Mouse (Mus musculus) ES-E14 (cell line): ENCODE measurements around the gene Magi3. TPM values are rescaled to one million over a fixed set of nuclear protein-coding genes. Genes with fewer than 3 reads are reported as not detected.

Experiments used
- DNase-seq: peaks from one replicate; pipeline ENCODE4 v3.0.0-alpha.2; 2013; ENCODE audit warnings: low read depth, low spot score
- H3K27ac ChIP-seq: 2 replicates; pipeline ENCODE4 v1.5.1; 2012; ENCODE audit warnings: low read depth, mild to moderate bottlenecking, low read length, moderate library complexity, mixed read lengths; ENCODE audit not compliant: poor library complexity, insufficient read depth, severe bottlenecking
- H3K36me3 ChIP-seq: 2 replicates; pipeline ENCODE4 v1.6.1; 2012; ENCODE audit warnings: mild to moderate bottlenecking, low read length, moderate library complexity, mixed read lengths; ENCODE audit not compliant: control insufficient read depth, poor library complexity, insufficient read depth, severe bottlenecking
- H3K4me1 ChIP-seq, 2 experiments: fragments of 150-350 bp in 1 of 2; sonication (generic) in 1 of 2; 2 replicates each; pipeline ENCODE4 v1.6.1; 2012; ENCODE audit warnings: low read length in 2 of 2, mild to moderate bottlenecking in 1 of 2, mixed read lengths in 1 of 2; ENCODE audit not compliant: control insufficient read depth in 2 of 2, insufficient read depth in 2 of 2, poor library complexity in 1 of 2
- H3K4me3 ChIP-seq, 2 experiments: fragments of 150-350 bp in 1 of 2; sonication (generic) in 1 of 2; 2 replicates each; pipeline ENCODE4 v1.5.1; 2012; ENCODE audit warnings: low read length in 2 of 2, low read depth in 1 of 2, mild to moderate bottlenecking in 1 of 2, mixed read lengths in 1 of 2; ENCODE audit not compliant: insufficient read depth in 1 of 2, poor library complexity in 1 of 2, severe bottlenecking in 1 of 2
- H3K9ac ChIP-seq: 2 replicates; pipeline ENCODE4 v1.6.1; 2012; ENCODE audit warnings: low read depth, mild to moderate bottlenecking, low read length, mixed read lengths; ENCODE audit not compliant: poor library complexity, insufficient read depth, severe bottlenecking
- H3K9me3 ChIP-seq: fragments of 150-350 bp; sonication (generic); 2 replicates; pipeline ENCODE4 v1.6.1; 2012; ENCODE audit warnings: low read depth, mild to moderate bottlenecking, low read length; ENCODE audit not compliant: control insufficient read depth, insufficient read depth
- CHD2 ChIP-seq: IDR thresholded peaks from 2 replicates; pipeline ENCODE4 v1.6.1; 2014; ENCODE audit warnings: mild to moderate bottlenecking, low read depth, low read length, inconsistent platforms
- HCFC1 ChIP-seq: IDR thresholded peaks from 2 replicates; pipeline ENCODE4 v1.6.1; 2012; ENCODE audit warnings: low read length, inconsistent platforms, borderline replicate concordance; ENCODE audit not compliant: insufficient read depth
- MAFK ChIP-seq: IDR thresholded peaks from 2 replicates; pipeline ENCODE4 v1.6.1; 2014; ENCODE audit warnings: mild to moderate bottlenecking, low read depth, low read length, inconsistent platforms; ENCODE audit not compliant: insufficient read depth
- ZC3H11A ChIP-seq: IDR thresholded peaks from 2 replicates; pipeline ENCODE4 v1.6.1; 2012; ENCODE audit warnings: low read depth, mild to moderate bottlenecking, inconsistent platforms, low read length, borderline replicate concordance
- ZNF384 ChIP-seq: IDR thresholded peaks from 2 replicates; pipeline ENCODE4 v1.6.1; 2012; ENCODE audit warnings: low read depth, low read length, inconsistent platforms
- in situ Hi-C, 2 experiments: fragments of 600-800 bp; cut with MboI; formaldehyde crosslinking; loops; one replicate each; pipeline ENCODE4 v1.15.1; 2025; ENCODE audit warnings: low sequenced_read_pairs in 2 of 2, inconsistent platforms in 1 of 2; ENCODE audit not compliant: unreplicated experiment in 2 of 2
- total RNA-seq: library from RNA; depleted of rRNA; stranded (reverse); fragments of 300-350 nt; gene quantifications from 2 replicates; pipeline ENCODE4 v1.2.3, GENCODE M21; 2012; rRNA removed

Gene Magi3
- total RNA-seq, result 7.6 and 10.6 TPM in 2 replicates

GRCm38 (mm10) chr3:104220295-104220965 lies at the start of gene Magi3:
TSS of gene Magi3 (minus strand) at chr3:104220374.
- Histone ChIP-seq H3K9me3 (no peaks in the 10 kb centered on the region), H3K4me1 (no peaks in the 10 kb centered on the region), H3K27ac (peak within 1 kb of the TSS; percentile 73), H3K4me3 (peak within 1 kb of the TSS; percentile 96 to 99), H3K9ac (peak within 1 kb of the TSS; percentile 90), H3K36me3 (no peaks in the 10 kb centered on the region)
- TF ChIP-seq ZC3H11A, result no peak
- no peak for TF ChIP-seq ZNF384
- no peak for TF ChIP-seq CHD2
- 0 out of 2 replicates have a peak, but pooled peaks have one; percentile 0 for TF ChIP-seq HCFC1
- no peak for TF ChIP-seq MAFK
- DNase-seq, result peak; percentile 99
- in situ Hi-C loops, result no loop called here

DNA sequence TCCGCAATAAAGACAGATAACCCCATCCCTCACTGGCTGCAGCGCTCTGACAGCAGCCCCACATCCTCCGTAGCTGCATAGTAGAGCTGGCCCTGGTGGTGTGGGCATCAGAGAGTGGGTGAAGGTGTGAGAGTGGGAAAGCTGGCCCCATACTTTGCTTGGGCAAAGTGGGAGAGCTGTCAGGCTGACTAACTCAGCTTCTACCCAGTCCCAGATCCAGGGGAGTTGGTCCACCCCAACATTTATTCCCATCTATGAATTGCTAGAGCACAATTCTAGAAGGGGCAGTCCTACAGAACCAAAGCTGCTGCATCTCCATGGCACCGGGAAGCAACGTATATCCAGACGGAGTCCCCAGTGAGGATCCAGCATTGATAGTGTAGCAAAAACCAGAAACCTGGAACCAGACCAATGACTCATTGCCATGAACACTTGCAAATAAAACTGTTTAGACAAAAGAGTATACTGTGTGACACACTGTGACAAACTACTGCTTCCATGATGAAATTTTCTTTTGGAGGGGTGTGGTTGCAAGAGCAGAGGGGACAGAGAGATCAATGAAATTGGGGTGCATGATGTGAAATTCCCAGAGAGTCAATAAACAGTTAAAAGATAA lies 44.5 kb upstream of the Magi3 start:
- in situ Hi-C loops, result no loop called here
- H3K9ac ChIP-seq, result no peak overlapping the region
- TF ChIP-seq ZNF384 (no peak), HCFC1 (no peak), ZC3H11A (no peak), MAFK (no peak), CHD2 (no peak)
- H3K36me3 ChIP-seq, result no peaks in the 10 kb centered on the region
- H3K4me3 ChIP-seq, result no peak overlapping the region
- no peaks in the 10 kb centered on the region for H3K4me1 ChIP-seq
- no peak overlapping the region for H3K27ac ChIP-seq
- DNase-seq, result no peak
- H3K9me3 ChIP-seq, result no peaks in the 10 kb centered on the region

- in situ Hi-C loops, result no loop called here
- H3K4me3 ChIP-seq, result no peak overlapping the region
- H3K36me3 ChIP-seq, result no peaks in the 10 kb centered on the region
- no peaks in the 10 kb centered on the region for H3K9me3 ChIP-seq
- DNase-seq, result no peak
- TF ChIP-seq ZC3H11A, result no peak
- TF ChIP-seq HCFC1, result no peak
- no peak for TF ChIP-seq MAFK
- no peak for TF ChIP-seq ZNF384
- no peak for TF ChIP-seq CHD2
- H3K4me1 ChIP-seq, result no peaks in the 10 kb centered on the region
- H3K9ac ChIP-seq, result no peak overlapping the region
- no peak overlapping the region for H3K27ac ChIP-seq
Measured at GRCm38 (mm10) chr3:104260221-104260620, 40.0 kb upstream of the Magi3 start.

- H3K27ac ChIP-seq, result no peak overlapping the region
- no peaks in the 10 kb centered on the region for H3K9me3 ChIP-seq
- H3K4me3 ChIP-seq, result no peak overlapping the region
- H3K36me3 ChIP-seq, result no peaks in the 10 kb centered on the region
- H3K4me1 ChIP-seq, result no peaks in the 10 kb centered on the region
- H3K9ac ChIP-seq, result no peak overlapping the region
- DNase-seq, result no peak
- in situ Hi-C loops, result no loop called here
- TF ChIP-seq HCFC1 (no peak), ZNF384 (no peak), ZC3H11A (no peak), MAFK (no peak), CHD2 (no peak)
Measured at GRCm38 (mm10) chr3:104259168-104259567, 39.0 kb upstream of the Magi3 start.
